Mouse (Mus musculus) spleen, adult 2 months (tissue): ENCODE results near the gene Mical2. TPM values are rescaled to one million over a fixed set of nuclear protein-coding genes. Genes with fewer than 3 reads are reported as not detected.

ENCODE experiments used
- DNase-seq, 2 experiments: peaks; one replicate each; pipeline versions ENCODE4 v3.0.0 to v3.0.0-alpha.2; 2012 to 2021; ENCODE audit warnings: low spot score in 2 of 2, low read depth in 1 of 2
- H3K27ac ChIP-seq: fragments of 200-500 bp; 2 replicates; pipeline ENCODE4 v1.5.1; 2012; ENCODE audit warnings: low read length, inconsistent platforms; ENCODE audit not compliant: insufficient read depth
- H3K27me3 ChIP-seq: fragments of 200-500 bp; 2 replicates; pipeline ENCODE4 v1.6.1; 2012; ENCODE audit warnings: mild to moderate bottlenecking, moderate library complexity, low read length, inconsistent platforms; ENCODE audit not compliant: control insufficient read depth, insufficient read depth
- H3K36me3 ChIP-seq: fragments of 200-500 bp; 2 replicates; pipeline ENCODE4 v1.6.1; 2012; ENCODE audit warnings: mild to moderate bottlenecking, low read length, inconsistent platforms; ENCODE audit not compliant: control insufficient read depth, insufficient read depth
- H3K4me1 ChIP-seq: fragments of 200-500 bp; 2 replicates; pipeline ENCODE4 v1.6.1; 2011; ENCODE audit warnings: inconsistent platforms; ENCODE audit not compliant: control insufficient read depth, insufficient read depth, insufficient read length
- H3K4me3 ChIP-seq: fragments of 200-500 bp; 2 replicates; pipeline ENCODE4 v1.5.1; 2011; ENCODE audit warnings: mild to moderate bottlenecking, inconsistent platforms; ENCODE audit not compliant: insufficient read depth, insufficient read length; ENCODE audit errors: extremely low read depth
- CTCF ChIP-seq: fragments of 200-500 bp; IDR thresholded peaks from 2 replicates; pipeline ENCODE4 v1.5.1; 2011; ENCODE audit warnings: mild to moderate bottlenecking, inconsistent platforms; ENCODE audit not compliant: insufficient read depth, insufficient read length, insufficient replicate concordance; ENCODE audit errors: extremely low read depth
- POLR2A ChIP-seq: fragments of 200-500 bp; IDR thresholded peaks from 2 replicates; pipeline ENCODE4 v1.6.1; 2011; ENCODE audit warnings: low read depth, low read length, inconsistent platforms
- WGBS: fragments of 180-500 bp; shearing (Covaris S2); methylation state at CpG from one replicate; pipeline ENCODE4 v1.1.7; 2018; 5-methylcytosine and 5-hydroxymethylcytosine counted together
- polyA plus RNA-seq: library from polyadenylated mRNA; depleted of rRNA; stranded (reverse); fragments of >200 nt; gene quantifications from 2 replicates; pipeline ENCODE4 v1.2.3, GENCODE M21; 2012

Mical2 gene
- polyA plus RNA-seq, 1 experiment: 3.1 TPM

GRCm38 (mm10) chr7:112295426-112296221, 70.0 kb downstream of the Mical2 start:
- H3K4me1 ChIP-seq: no peaks in the 10 kb centered on the region
- TF ChIP-seq POLR2A: no peak
- TF ChIP-seq CTCF: no peak
- no peak overlapping the region for H3K4me3 ChIP-seq
- WGBS: 65% methylated on average over 8 of the region's 8 CpGs
- H3K27me3 ChIP-seq: no peaks in the 10 kb centered on the region
- H3K27ac ChIP-seq: no peak overlapping the region
- no peaks in the 10 kb centered on the region for H3K36me3 ChIP-seq
- no peak for DNase-seq

GRCm38 (mm10) chr7:112298032-112298431, 72.4 kb downstream of the Mical2 start:
- DNase-seq: no peak
- no peaks in the 10 kb centered on the region for H3K4me1 ChIP-seq
- 81% methylated on average over 9 of the region's 9 CpGs for WGBS

GRCm38 (mm10) chr7:112298871-112299422, 73.3 kb downstream of the Mical2 start:
- 86% methylated on average over 3 of the region's 3 CpGs for WGBS
- Histone ChIP-seq H3K4me3 (no peak overlapping the region), H3K4me1 (no peaks in the 10 kb centered on the region), H3K36me3 (no peaks in the 10 kb centered on the region), H3K27ac (no peak overlapping the region), H3K27me3 (no peaks in the 10 kb centered on the region)
- DNase-seq: no peak
- no peak for TF ChIP-seq CTCF
- no peak for TF ChIP-seq POLR2A

More at GRCm38 (mm10) chr7:112298032-112298431, 72.4 kb downstream of the Mical2 start:
- Histone ChIP-seq H3K27me3 (no peaks in the 10 kb centered on the region), H3K27ac (no peak overlapping the region), H3K36me3 (no peaks in the 10 kb centered on the region), H3K4me3 (no peak overlapping the region)
- TF ChIP-seq CTCF (no peak), POLR2A (no peak)

- WGBS: 55% methylated on average over 10 of the region's 10 CpGs
- TF ChIP-seq POLR2A (no peak), CTCF (no peak)
- no peak for DNase-seq
- H3K27ac ChIP-seq: no peak overlapping the region
- no peaks in the 10 kb centered on the region for H3K36me3 ChIP-seq
- no peaks in the 10 kb centered on the region for H3K27me3 ChIP-seq
- H3K4me3 ChIP-seq: no peak overlapping the region
- no peaks in the 10 kb centered on the region for H3K4me1 ChIP-seq
Measured at GRCm38 (mm10) chr7:112299521-112300096, 74.0 kb downstream of the Mical2 start.

GRCm38 (mm10) chr7:112300141-112300540, 74.5 kb downstream of the Mical2 start:
- H3K4me1 ChIP-seq: no peaks in the 10 kb centered on the region
- no peaks in the 10 kb centered on the region for H3K36me3 ChIP-seq
- no peak overlapping the region for H3K4me3 ChIP-seq
- no peak for DNase-seq
- H3K27me3 ChIP-seq: no peaks in the 10 kb centered on the region
- H3K27ac ChIP-seq: no peak overlapping the region
- 83% methylated on average over 5 of the region's 5 CpGs for WGBS
- TF ChIP-seq CTCF (no peak), POLR2A (no peak)

- Histone ChIP-seq H3K27ac (no peak overlapping the region), H3K36me3 (no peaks in the 10 kb centered on the region), H3K27me3 (no peaks in the 10 kb centered on the region), H3K4me3 (no peak overlapping the region), H3K4me1 (no peaks in the 10 kb centered on the region)
- TF ChIP-seq CTCF (no peak), POLR2A (no peak)
- no peak for DNase-seq
Measured at GRCm38 (mm10) chr7:112301052-112301451, 75.4 kb downstream of the Mical2 start.
